Mouse (Mus musculus): Measurements from ENCODE around the gene Casp9. TPM values are rescaled to one million over a fixed set of nuclear protein-coding genes. Genes with fewer than 3 reads are reported as not detected.

The Casp9 gene
- total RNA-seq, 4 experiments from 2014 or later, result 7.9 to 10.7 (median 10.0) TPM

- no peak for DNase-seq (ENCODE audit: low spot score)
Observed at GRCm38 (mm10) chr4:141816776-141817655, 23.6 kb downstream of the Casp9 start.

- DNase-seq (ENCODE audit: low spot score), result no peak
Observed at GRCm38 (mm10) chr4:141817706-141818105, 24.3 kb downstream of the Casp9 start.

- DNase-seq (ENCODE audit: low spot score), result no peak
Observed at GRCm38 (mm10) chr4:141818861-141819260, 25.4 kb downstream of the Casp9 start.

GRCm38 (mm10) chr4:141819316-141819715, 25.9 kb downstream of the Casp9 start:
- DNase-seq (ENCODE audit: low spot score), result no peak

- DNase-seq (ENCODE audit: low spot score), result no peak
Observed at GRCm38 (mm10) chr4:141821178-141821577, 27.8 kb downstream of the Casp9 start.

GRCm38 (mm10) chr4:141822089-141822488, 28.7 kb downstream of the Casp9 start:
- no peak for DNase-seq (ENCODE audit: low spot score)

GRCm38 (mm10) chr4:141822979-141823378, 29.6 kb downstream of the Casp9 start:
- DNase-seq (ENCODE audit: low spot score), result no peak

GRCm38 (mm10) chr4:141826060-141826459, 32.6 kb downstream of the Casp9 start, which contains the start of gene Cela2a:
Gene Cela2a (minus strand): TSS chr4:141826160.
- DNase-seq (ENCODE audit: low spot score), result no peak

GRCm38 (mm10) chr4:141827401-141827800, 34.0 kb downstream of the Casp9 start:
- DNase-seq (ENCODE audit: low spot score), result no peak

GRCm38 (mm10) chr4:141828177-141828576, 34.8 kb downstream of the Casp9 start:
- DNase-seq (ENCODE audit: low spot score), result peak; percentile 34

- no peak for DNase-seq (ENCODE audit: low spot score)
Observed at GRCm38 (mm10) chr4:141830381-141830780, 37.0 kb downstream of the Casp9 start.

GRCm38 (mm10) chr4:141831361-141831760, 37.9 kb downstream of the Casp9 start:
- no peak for DNase-seq (ENCODE audit: low spot score)

- no peak for DNase-seq (ENCODE audit: low spot score)
Observed at GRCm38 (mm10) chr4:141833911-141834310, 40.5 kb downstream of the Casp9 start.

GRCm38 (mm10) chr4:141834536-141835095, 41.2 kb downstream of the Casp9 start:
- no peak for DNase-seq (ENCODE audit: low spot score)

- DNase-seq (ENCODE audit: low spot score), result no peak
Observed at GRCm38 (mm10) chr4:141845999-141846398, 52.6 kb downstream of the Casp9 start, which contains the start of gene Ctrc. Gene Ctrc (minus strand): TSS chr4:141846359.

GRCm38 (mm10) chr4:141853437-141853836, 60.0 kb downstream of the Casp9 start:
- no peak for DNase-seq (ENCODE audit: low spot score)

GRCm38 (mm10) chr4:141857422-141857930, 64.1 kb downstream of the Casp9 start:
- peak; percentile 77 for DNase-seq (ENCODE audit: low spot score)

- DNase-seq (ENCODE audit: low spot score), result peak; percentile 33
Observed at GRCm38 (mm10) chr4:141858501-141858900, 65.1 kb downstream of the Casp9 start.

- DNase-seq (ENCODE audit: low spot score), result no peak
Observed at GRCm38 (mm10) chr4:141859351-141859750, 65.9 kb downstream of the Casp9 start.

- DNase-seq (ENCODE audit: low spot score), result no peak
Observed at GRCm38 (mm10) chr4:141860246-141860841, 66.9 kb downstream of the Casp9 start.

- DNase-seq (ENCODE audit: low spot score), result no peak
Observed at GRCm38 (mm10) chr4:141861591-141862295, 68.3 kb downstream of the Casp9 start.

- no peak for DNase-seq (ENCODE audit: low spot score)
Observed at GRCm38 (mm10) chr4:141862867-141863266, 69.5 kb downstream of the Casp9 start.
